In genomic region chr7:98493307-98493706, GRCm38 (mm10) we compare ENCODE assay signal across 22 mouse cellular contexts. TPM values are rescaled to one million over a fixed set of nuclear protein-coding genes. Genes with fewer than 3 reads are reported as not detected.
DNase-seq lines count a peak whose midpoint lies in the region; ATAC-seq and TF ChIP-seq lines count a peak whose summit lies in the region.
"Had no signal": no experiment of that assay in that cellular context is flagged by ENCODE, and none has a peak within 500 bp of the region (broad histone marks: within the 10 kb centered on the region; RNA-seq: fewer than 3 reads in every experiment).

No protein-coding gene starts in this region.

- H3K27ac ChIP-seq in limb, embryonic 13.5 days = no peak overlapping the region
- no peak overlapping the region for H3K27ac ChIP-seq in limb, embryonic 10.5 days
- H3K27ac ChIP-seq in kidney, embryonic 16.5 days (ENCODE audit: low read length) = no peak overlapping the region
- no peak overlapping the region for H3K27ac ChIP-seq in liver, embryonic 14.5 days

- no peak overlapping the region for H3K9ac ChIP-seq in limb, embryonic 13.5 days
- H3K9ac ChIP-seq in kidney, embryonic 16.5 days (replicated peaks; ENCODE audit: low read length) = no peak overlapping the region
- no peak overlapping the region for H3K9ac ChIP-seq in liver, embryonic 14.5 days (replicated peaks)
- H3K9ac ChIP-seq: lung, embryonic 14.5 days had no signal

- 59% methylated on average over 2 of the region's 2 CpGs for WGBS in limb, embryonic 13.5 days
- WGBS in limb, embryonic 10.5 days = 68% methylated on average over 2 of the region's 2 CpGs
- WGBS in kidney, embryonic 16.5 days = 60% methylated on average over 2 of the region's 2 CpGs
- 42% methylated on average over 2 of the region's 2 CpGs for WGBS in liver, embryonic 14.5 days (ENCODE audit: insufficient replicate concordance)

- no peak for ATAC-seq in limb, embryonic 13.5 days (ENCODE audit: low FRiP score, low read depth)
- no peak for ATAC-seq in kidney, embryonic 16.5 days (ENCODE audit: low FRiP score, low TSS enrichment)
- no peak for ATAC-seq in liver, embryonic 14.5 days (ENCODE audit: insufficient read depth)
- ATAC-seq: forebrain, embryonic 16.5 days had no signal

- peaks cover 43% of the 10 kb centered on the region for H3K4me1 ChIP-seq in limb, embryonic 13.5 days
- H3K4me1 ChIP-seq in limb, embryonic 10.5 days = peaks cover 68% of the 10 kb centered on the region
- H3K4me1 ChIP-seq in kidney, embryonic 16.5 days (ENCODE audit: insufficient read depth, low read length) = peaks cover 26% of the 10 kb centered on the region
- H3K4me1 ChIP-seq in liver, embryonic 14.5 days (replicated peaks; ENCODE audit: control insufficient read depth in 2 of 2, insufficient read depth in 2 of 2, low read length in 1 of 2) = peaks cover 0 to 3% of the 10 kb centered on the region in 2 experiments; a peak in 2 of 4 replicates

- TF ChIP-seq EP300 in liver, embryonic 14.5 days (IDR thresholded peaks at IDR 0.05; ENCODE audit: low read depth) = no peak

- 0 out of 2 replicates have a peak overlapping the region, but pooled peaks have one; percentile 81 for H3K4me2 ChIP-seq in limb, embryonic 13.5 days (replicated peaks)
- H3K4me2 ChIP-seq in kidney, embryonic 16.5 days (replicated peaks; ENCODE audit: low read depth, low read length) = 0 out of 2 replicates have a peak overlapping the region, but pooled peaks have one; percentile 19
- 0 out of 2 replicates have a peak overlapping the region, but pooled peaks have one; percentile 6 for H3K4me2 ChIP-seq in liver, embryonic 14.5 days (ENCODE audit: low read depth)
- H3K4me2 ChIP-seq: lung, embryonic 14.5 days; midbrain, embryonic 11.5 days had no signal

- H3K27me3 ChIP-seq in limb, embryonic 13.5 days = peaks cover 22% of the 10 kb centered on the region; the same call in 1 of the 2 replicates
- H3K27me3 ChIP-seq in limb, embryonic 10.5 days (ENCODE audit: low read depth, poor library complexity, severe bottlenecking) = peaks cover 38% of the 10 kb centered on the region
- no peaks in the 10 kb centered on the region for H3K27me3 ChIP-seq in kidney, embryonic 16.5 days (ENCODE audit: insufficient read depth, low read length)
- peaks cover 18% of the 10 kb centered on the region for H3K27me3 ChIP-seq in liver, embryonic 14.5 days (ENCODE audit: control insufficient read depth, insufficient read depth, low read length)

- H3K9me3 ChIP-seq in limb, embryonic 13.5 days = no peaks in the 10 kb centered on the region
- no peaks in the 10 kb centered on the region for H3K9me3 ChIP-seq in limb, embryonic 10.5 days (replicated peaks)
- no peaks in the 10 kb centered on the region for H3K9me3 ChIP-seq in kidney, embryonic 16.5 days (ENCODE audit: low read length)
- no peaks in the 10 kb centered on the region for H3K9me3 ChIP-seq in liver, embryonic 14.5 days (ENCODE audit: control insufficient read depth, low read length)

- H3K36me3 ChIP-seq in limb, embryonic 13.5 days = peaks cover 2% of the 10 kb centered on the region; the same call in 1 of the 2 replicates
- no peaks in the 10 kb centered on the region for H3K36me3 ChIP-seq in limb, embryonic 10.5 days
- no peaks in the 10 kb centered on the region for H3K36me3 ChIP-seq in kidney, embryonic 16.5 days (ENCODE audit: insufficient read depth, low read length)
- H3K36me3 ChIP-seq in liver, embryonic 14.5 days (replicated peaks; ENCODE audit: control insufficient read depth, insufficient read depth, low read depth) = no peaks in the 10 kb centered on the region

- no peak for TF ChIP-seq CTCF in liver, embryonic 14.5 days (IDR thresholded peaks at IDR 0.05; ENCODE audit: low read depth)

- DNase-seq in heart, adult 11 months = peak; percentile 97
- DNase-seq in heart, postnatal 36 days = no peak
- DNase-seq in limb, embryonic 10.5 days (ENCODE audit: low spot score) = no peak
- DNase-seq in liver, embryonic 14.5 days (ENCODE audit: low read depth in 3 of 3, low spot score in 3 of 3) = no peak
- no peak for DNase-seq in Muller cell, postnatal 12 days (ENCODE audit: inconsistent ontology term)
- DNase-seq in frontal cortex, postnatal 25 days (ENCODE audit: low spot score in 2 of 2) = no peak
- DNase-seq: cerebellum, adult 9-10 months; embryo, embryonic 11 days; gastrocnemius, postnatal 25 days; layer of hippocampus, adult 9-11 months; lung, embryonic 14.5 days; thymus, adult 2 months had no signal

- no peak overlapping the region for H3K4me3 ChIP-seq in limb, embryonic 13.5 days
- no peak overlapping the region for H3K4me3 ChIP-seq in limb, embryonic 10.5 days
- H3K4me3 ChIP-seq in kidney, embryonic 16.5 days (ENCODE audit: low read length) = no peak overlapping the region
- no peak overlapping the region for H3K4me3 ChIP-seq in liver, embryonic 14.5 days (ENCODE audit: insufficient read depth in 1 of 2, low read depth in 2 of 2, low read length in 2 of 2)
- H3K4me3 ChIP-seq: myocyte had no signal

- intact Hi-C loops in heart, postnatal 36 days (cut with DNase I) = no loop called here

RNA-seq across cellular contexts. Expression of gene Lrrc32, which starts 4.2 kb away (rescaled TPM):
- 10 to 100 TPM; 14.6 to 15.8 TPM for total RNA-seq in heart, postnatal 36 days (2021)
- polyA plus RNA-seq in limb, embryonic 13.5 days (2015; fragmentation: Nextera tagmentation; extraction: Ambion mirVana) = 5.8 and 7.0 TPM in 2 replicates
- 2.8 and 3.6 TPM in 2 replicates for polyA plus RNA-seq in limb, embryonic 10.5 days (2016; fragmentation: Nextera tagmentation; extraction: Ambion mirVana)
- 15.3 and 17.9 TPM in 2 replicates for polyA plus RNA-seq in kidney, embryonic 16.5 days (2015; fragmentation: Nextera tagmentation; extraction: Ambion mirVana)
- 3.6 and 4.4 TPM in 2 replicates for polyA plus RNA-seq in liver, embryonic 14.5 days (2012; rRNA removed)
- 4.7 and 5.5 TPM in 2 replicates for polyA plus RNA-seq in liver, embryonic 14.5 days (2014; fragmentation: Nextera tagmentation; extraction: Ambion mirVana)
- total RNA-seq: MEL had no signal

RNA-seq across cellular contexts. Expression of gene Gucy2d, which starts 53.1 kb away (rescaled TPM):
- total RNA-seq in heart, postnatal 36 days (2021) = under 1 TPM in 1 of 2 experiments, not detected in 1; 0.25 TPM
- polyA plus RNA-seq in limb, embryonic 13.5 days (2015; fragmentation: Nextera tagmentation; extraction: Ambion mirVana) = not detected in 2 replicates
- 0.05 TPM in 1 of 2 replicates, not detected in the other for polyA plus RNA-seq in limb, embryonic 10.5 days (2016; fragmentation: Nextera tagmentation; extraction: Ambion mirVana)
- 0.09 TPM in 1 of 2 replicates, not detected in the other for polyA plus RNA-seq in kidney, embryonic 16.5 days (2015; fragmentation: Nextera tagmentation; extraction: Ambion mirVana)
- polyA plus RNA-seq in liver, embryonic 14.5 days (2012; rRNA removed) = not detected in 2 replicates
- polyA plus RNA-seq in liver, embryonic 14.5 days (2014; fragmentation: Nextera tagmentation; extraction: Ambion mirVana) = not detected in 2 replicates
- total RNA-seq: hematopoietic stem cell, adult 5-6 weeks; left cerebral cortex, postnatal 25 days; MEL had no signal
- polyA plus RNA-seq: C2C12; forebrain, embryonic 16.5 days; inflammation-experienced regulatory T-cells, adult 6 months; lung, embryonic 14.5 days; midbrain, embryonic 11.5 days; myocyte had no signal

Comparison
In these comparisons a context has a peak if more than half of its experiments do, and no peak if none do; other contexts are left out.
1. H3K4me2 ChIP-seq: peak in every context shown above with its lines; median percentile 81 in limb, embryonic 13.5 days; 19 in kidney, embryonic 16.5 days; 6 in liver, embryonic 14.5 days.